Mouse (Mus musculus) cortical plate, adult 2 months (tissue): Measurements from ENCODE around the gene Tkt.

Source experiments
- CTCF ChIP-seq: fragments of 200-500 bp; IDR thresholded peaks from 2 replicates; pipeline ENCODE4 v1.5.1; 2011; ENCODE audit warnings: mild to moderate bottlenecking, control low read depth, low read length; ENCODE audit not compliant: insufficient read depth; ENCODE audit errors: extremely low read depth
- POLR2A ChIP-seq: fragments of 200-500 bp; IDR thresholded peaks from 2 replicates; pipeline ENCODE4 v1.6.1; 2011; ENCODE audit warnings: mild to moderate bottlenecking, low read length, control low read depth; ENCODE audit not compliant: insufficient read depth; ENCODE audit errors: extremely low read depth

DNA sequence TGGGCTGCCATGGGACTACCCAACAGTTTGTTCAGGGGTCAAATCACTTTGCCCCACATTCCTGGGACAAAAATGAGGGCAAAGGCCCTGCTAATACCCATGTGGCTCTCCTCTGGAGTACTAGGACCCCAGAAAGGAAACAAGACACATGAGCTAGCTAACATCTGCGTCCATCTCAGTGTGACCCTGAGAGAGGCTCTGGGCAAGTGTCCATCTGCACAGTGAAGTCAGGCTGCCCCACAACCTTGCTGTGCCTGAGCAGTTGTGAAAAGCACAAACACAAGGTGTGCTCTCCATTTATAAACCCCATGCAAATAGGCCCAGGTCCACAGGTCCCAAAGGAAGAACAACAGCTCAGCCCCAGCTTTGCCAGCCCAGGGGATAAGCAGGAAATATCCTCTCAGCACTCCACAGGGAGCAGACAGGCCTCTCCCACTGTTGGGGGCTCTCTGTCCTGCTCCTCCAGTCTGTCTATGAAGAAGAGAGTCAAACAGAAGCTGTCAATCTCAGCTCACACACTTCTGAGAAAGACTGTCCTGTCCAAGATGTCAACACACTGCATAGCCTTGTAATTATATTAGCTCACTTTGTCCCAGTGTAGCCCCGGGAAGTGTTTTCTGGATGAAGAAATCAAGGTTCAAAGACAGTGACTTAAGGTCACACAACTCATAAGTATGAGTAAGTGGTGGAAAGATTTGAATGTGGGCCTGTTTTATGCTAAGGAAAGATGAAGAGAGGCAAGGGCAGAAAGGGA lies 65.0 kb downstream of the Tkt start:
- TF ChIP-seq CTCF, result no peak
- no peak for TF ChIP-seq POLR2A
